8 mouse cellular contexts compared by ENCODE assay signal in genomic region chr6:124413770-124414149, GRCm38 (mm10). TPM values are rescaled to one million over a fixed set of nuclear protein-coding genes. Genes with fewer than 3 reads are reported as not detected.
DNase-seq lines count a peak whose midpoint lies in the region; ATAC-seq and TF ChIP-seq lines count a peak whose summit lies in the region.

No protein-coding gene starts in this region.

- 50% methylated on average over 3 of the region's 3 CpGs for WGBS in lung, embryonic 14.5 days
- WGBS in forebrain, embryonic 10.5 days, result 59% methylated on average over 3 of the region's 3 CpGs
- WGBS in limb, embryonic 10.5 days, result 75% methylated on average over 3 of the region's 3 CpGs
- WGBS in neural tube, embryonic 13.5 days, result 63% methylated on average over 3 of the region's 3 CpGs

- no peaks in the 10 kb centered on the region for H3K27me3 ChIP-seq in lung, embryonic 14.5 days (ENCODE audit: insufficient read depth, low read length)
- no peaks in the 10 kb centered on the region for H3K27me3 ChIP-seq in forebrain, embryonic 10.5 days (ENCODE audit: poor library complexity, severe bottlenecking)
- H3K27me3 ChIP-seq in limb, embryonic 10.5 days (ENCODE audit: low read depth, poor library complexity, severe bottlenecking), result no peaks in the 10 kb centered on the region
- no peaks in the 10 kb centered on the region for H3K27me3 ChIP-seq in neural tube, embryonic 13.5 days

- no peaks in the 10 kb centered on the region for H3K9me3 ChIP-seq in lung, embryonic 14.5 days (ENCODE audit: low read depth, low read length)
- H3K9me3 ChIP-seq in forebrain, embryonic 10.5 days, result no peaks in the 10 kb centered on the region
- H3K9me3 ChIP-seq in limb, embryonic 10.5 days (replicated peaks), result no peaks in the 10 kb centered on the region
- H3K9me3 ChIP-seq in neural tube, embryonic 13.5 days, result no peaks in the 10 kb centered on the region

- TF ChIP-seq CTCF in lung, embryonic 14.5 days (IDR thresholded peaks at IDR 0.05; ENCODE audit: low read depth), result no peak

- peaks cover 20% of the 10 kb centered on the region for H3K36me3 ChIP-seq in lung, embryonic 14.5 days (ENCODE audit: insufficient read depth)
- peaks cover 36% of the 10 kb centered on the region for H3K36me3 ChIP-seq in forebrain, embryonic 10.5 days (replicated peaks)
- peaks cover 34% of the 10 kb centered on the region for H3K36me3 ChIP-seq in limb, embryonic 10.5 days
- H3K36me3 ChIP-seq in neural tube, embryonic 13.5 days, result peaks cover 30% of the 10 kb centered on the region

- H3K9ac ChIP-seq in lung, embryonic 14.5 days, result peak overlapping the region; percentile 86
- peak overlapping the region; percentile 93 for H3K9ac ChIP-seq in neural tube, embryonic 13.5 days

- no peaks in the 10 kb centered on the region; the same call in 1 of the 2 replicates for H3K4me1 ChIP-seq in lung, embryonic 14.5 days (ENCODE audit: insufficient read depth)
- peaks cover 30% of the 10 kb centered on the region for H3K4me1 ChIP-seq in forebrain, embryonic 10.5 days
- H3K4me1 ChIP-seq in limb, embryonic 10.5 days, result peaks cover 19% of the 10 kb centered on the region
- H3K4me1 ChIP-seq in neural tube, embryonic 13.5 days (replicated peaks), result peaks cover 31% of the 10 kb centered on the region

- no peak for ATAC-seq in lung, embryonic 14.5 days (ENCODE audit: insufficient read depth)
- ATAC-seq in neural tube, embryonic 13.5 days (ENCODE audit: low read depth), result no peak

- peak overlapping the region; percentile 88 for H3K4me3 ChIP-seq in lung, embryonic 14.5 days (ENCODE audit: low read depth, low read length)
- peak overlapping the region; percentile 90 for H3K4me3 ChIP-seq in forebrain, embryonic 10.5 days
- H3K4me3 ChIP-seq in limb, embryonic 10.5 days, result peak overlapping the region; percentile 96
- peak overlapping the region; percentile 93 for H3K4me3 ChIP-seq in neural tube, embryonic 13.5 days

- peak overlapping the region; percentile 63; the same call in 1 of the 2 replicates for H3K27ac ChIP-seq in lung, embryonic 14.5 days (ENCODE audit: low read depth)
- peak overlapping the region; percentile 95 for H3K27ac ChIP-seq in forebrain, embryonic 10.5 days
- H3K27ac ChIP-seq in limb, embryonic 10.5 days, result peak overlapping the region; percentile 96
- peak overlapping the region; percentile 84; the same call in 1 of the 2 replicates for H3K27ac ChIP-seq in neural tube, embryonic 13.5 days (replicated peaks)

- no peak for DNase-seq in lung, embryonic 14.5 days
- no peak for DNase-seq in lung, postnatal 4 days
- no peak for DNase-seq in forebrain, embryonic 10.5 days (ENCODE audit: extremely low spot score, low spot score)
- DNase-seq in limb, embryonic 10.5 days (ENCODE audit: low spot score), result no peak
- DNase-seq in embryo, embryonic 10 days (ENCODE audit: low spot score), result no peak
- no peak for DNase-seq in urinary bladder, postnatal 25 days (ENCODE audit: low spot score)
- no peak for DNase-seq in ovary, postnatal 14 days (ENCODE audit: low spot score)

- H3K4me2 ChIP-seq in lung, embryonic 14.5 days, result peak overlapping the region; percentile 82
- peak overlapping the region; percentile 79 for H3K4me2 ChIP-seq in neural tube, embryonic 13.5 days

RNA-seq across cellular contexts. Expression of gene Pex5, which starts 1.1 kb away (rescaled TPM):
- 31.3 and 33.4 TPM in 2 replicates for polyA plus RNA-seq in lung, embryonic 14.5 days (2014; fragmentation: Nextera tagmentation; extraction: Ambion mirVana)
- polyA plus RNA-seq in forebrain, embryonic 10.5 days (2016; fragmentation: Nextera tagmentation; extraction: Ambion mirVana), result 40.3 and 43.1 TPM in 2 replicates
- polyA plus RNA-seq in limb, embryonic 10.5 days (2016; fragmentation: Nextera tagmentation; extraction: Ambion mirVana), result 38.0 and 41.4 TPM in 2 replicates
- 66.9 and 67.6 TPM in 2 replicates for polyA plus RNA-seq in neural tube, embryonic 13.5 days (2015; fragmentation: Nextera tagmentation; extraction: Ambion mirVana)

RNA-seq across cellular contexts. Expression of gene Clstn3, which starts 50.8 kb away (rescaled TPM):
- polyA plus RNA-seq in lung, embryonic 14.5 days (2014; fragmentation: Nextera tagmentation; extraction: Ambion mirVana), result 1.9 and 2.0 TPM in 2 replicates
- 8.4 and 10.6 TPM in 2 replicates for polyA plus RNA-seq in forebrain, embryonic 10.5 days (2016; fragmentation: Nextera tagmentation; extraction: Ambion mirVana)
- 2.1 and 5.4 TPM in 2 replicates for polyA plus RNA-seq in limb, embryonic 10.5 days (2016; fragmentation: Nextera tagmentation; extraction: Ambion mirVana)
- polyA plus RNA-seq in neural tube, embryonic 13.5 days (2015; fragmentation: Nextera tagmentation; extraction: Ambion mirVana), result 69.8 and 75.1 TPM in 2 replicates
